Mouse (Mus musculus): ENCODE data around the gene Map3k15. TPM values are rescaled to one million over a fixed set of nuclear protein-coding genes. Genes with fewer than 3 reads are reported as not detected.
A peak's percentile ranks its signal among the peaks of the same experiment; 100 is the strongest.

Gene Map3k15
- polyA plus RNA-seq, 1 experiment from 2014 or later, result 0.18 TPM

- Histone ChIP-seq H3K27ac (ENCODE audit: low read depth, low read length) (no peak overlapping the region), H3K27me3 (replicated peaks; ENCODE audit: control insufficient read depth, insufficient read depth, low read length) (no peaks in the 10 kb centered on the region), H3K4me1 (ENCODE audit: control insufficient read depth, insufficient read depth, low read depth, low read length) (no peaks in the 10 kb centered on the region), H3K36me3 (ENCODE audit: control insufficient read depth, insufficient read depth, low read length) (no peaks in the 10 kb centered on the region), H3K9me3 (ENCODE audit: control insufficient read depth, low read length) (no peaks in the 10 kb centered on the region), H3K4me2 (ENCODE audit: low read length) (no peak overlapping the region), H3K4me3 (ENCODE audit: low read length) (no peak overlapping the region), H3K9ac (ENCODE audit: low read depth, low read length) (no peak overlapping the region)
- 95% methylated on average over 1 of the region's 1 CpGs for WGBS
- no peak for ATAC-seq
These were observed 125.5 kb downstream of the Map3k15 start for GRCm38 (mm10) chrX:160113777-160114176.

GRCm38 (mm10) chrX:160116074-160116473 is 127.8 kb downstream of the Map3k15 start:
- Histone ChIP-seq H3K9ac (ENCODE audit: low read depth, low read length) (no peak overlapping the region), H3K4me3 (ENCODE audit: low read length) (no peak overlapping the region), H3K27me3 (replicated peaks; ENCODE audit: control insufficient read depth, insufficient read depth, low read length) (no peaks in the 10 kb centered on the region), H3K36me3 (ENCODE audit: control insufficient read depth, insufficient read depth, low read length) (peaks cover 2% of the 10 kb centered on the region; the same call in 1 of the 2 replicates), H3K4me2 (ENCODE audit: low read length) (no peak overlapping the region), H3K4me1 (ENCODE audit: control insufficient read depth, insufficient read depth, low read depth, low read length) (no peaks in the 10 kb centered on the region), H3K27ac (ENCODE audit: low read depth, low read length) (no peak overlapping the region), H3K9me3 (ENCODE audit: control insufficient read depth, low read length) (no peaks in the 10 kb centered on the region)
- ATAC-seq, result no peak

GRCm38 (mm10) chrX:160116658-160117057 is 128.4 kb downstream of the Map3k15 start:
- WGBS, result 82% methylated on average over 3 of the region's 3 CpGs
- Histone ChIP-seq H3K9me3 (ENCODE audit: control insufficient read depth, low read length) (no peaks in the 10 kb centered on the region), H3K36me3 (ENCODE audit: control insufficient read depth, insufficient read depth, low read length) (peaks cover 2% of the 10 kb centered on the region; the same call in 1 of the 2 replicates), H3K4me2 (ENCODE audit: low read length) (no peak overlapping the region), H3K27ac (ENCODE audit: low read depth, low read length) (no peak overlapping the region), H3K4me3 (ENCODE audit: low read length) (no peak overlapping the region), H3K27me3 (replicated peaks; ENCODE audit: control insufficient read depth, insufficient read depth, low read length) (no peaks in the 10 kb centered on the region), H3K4me1 (ENCODE audit: control insufficient read depth, insufficient read depth, low read depth, low read length) (no peaks in the 10 kb centered on the region), H3K9ac (ENCODE audit: low read depth, low read length) (no peak overlapping the region)
- ATAC-seq, result peak; percentile 81

- Histone ChIP-seq H3K27ac (ENCODE audit: low read depth, low read length) (no peak overlapping the region), H3K9ac (ENCODE audit: low read depth, low read length) (no peak overlapping the region), H3K4me3 (ENCODE audit: low read length) (no peak overlapping the region), H3K9me3 (ENCODE audit: control insufficient read depth, low read length) (no peaks in the 10 kb centered on the region), H3K4me2 (ENCODE audit: low read length) (no peak overlapping the region), H3K36me3 (ENCODE audit: control insufficient read depth, insufficient read depth, low read length) (peaks cover 2% of the 10 kb centered on the region; the same call in 1 of the 2 replicates), H3K4me1 (ENCODE audit: control insufficient read depth, insufficient read depth, low read depth, low read length) (no peaks in the 10 kb centered on the region), H3K27me3 (replicated peaks; ENCODE audit: control insufficient read depth, insufficient read depth, low read length) (no peaks in the 10 kb centered on the region)
- WGBS, result 85% methylated on average over 11 of the region's 11 CpGs
- no peak for ATAC-seq
These were observed 146.1 kb downstream of the Map3k15 start for GRCm38 (mm10) chrX:160134136-160134843.

GRCm38 (mm10) chrX:160135719-160136118 is 147.5 kb downstream of the Map3k15 start:
- Histone ChIP-seq H3K9ac (ENCODE audit: low read depth, low read length) (no peak overlapping the region), H3K27ac (ENCODE audit: low read depth, low read length) (no peak overlapping the region), H3K27me3 (replicated peaks; ENCODE audit: control insufficient read depth, insufficient read depth, low read length) (no peaks in the 10 kb centered on the region), H3K36me3 (ENCODE audit: control insufficient read depth, insufficient read depth, low read length) (0 out of 2 replicates have a peak, but pooled peaks cover 2% of the 10 kb centered on the region), H3K4me1 (ENCODE audit: control insufficient read depth, insufficient read depth, low read depth, low read length) (no peaks in the 10 kb centered on the region), H3K4me3 (ENCODE audit: low read length) (no peak overlapping the region), H3K4me2 (ENCODE audit: low read length) (peak overlapping the region; percentile 52), H3K9me3 (ENCODE audit: control insufficient read depth, low read length) (no peaks in the 10 kb centered on the region)
- no peak for ATAC-seq
- WGBS, result 27% methylated on average over 6 of the region's 6 CpGs

- Histone ChIP-seq H3K27ac (ENCODE audit: low read depth, low read length) (no peak overlapping the region), H3K4me2 (ENCODE audit: low read length) (peak overlapping the region; percentile 52), H3K9me3 (ENCODE audit: control insufficient read depth, low read length) (no peaks in the 10 kb centered on the region), H3K4me3 (ENCODE audit: low read length) (peak overlapping the region; percentile 23), H3K9ac (ENCODE audit: low read depth, low read length) (no peak overlapping the region), H3K27me3 (replicated peaks; ENCODE audit: control insufficient read depth, insufficient read depth, low read length) (no peaks in the 10 kb centered on the region), H3K4me1 (ENCODE audit: control insufficient read depth, insufficient read depth, low read depth, low read length) (no peaks in the 10 kb centered on the region), H3K36me3 (ENCODE audit: control insufficient read depth, insufficient read depth, low read length) (no peaks in the 10 kb centered on the region)
- WGBS, result 36% methylated on average over 5 of the region's 5 CpGs
- ATAC-seq, result no peak
These were observed 147.9 kb downstream of the Map3k15 start for GRCm38 (mm10) chrX:160136153-160136552.

GRCm38 (mm10) chrX:160137177-160137860 is 149.1 kb downstream of the Map3k15 start:
- Histone ChIP-seq H3K4me2 (ENCODE audit: low read length) (peak overlapping the region; percentile 52), H3K9me3 (ENCODE audit: control insufficient read depth, low read length) (no peaks in the 10 kb centered on the region), H3K4me1 (ENCODE audit: control insufficient read depth, insufficient read depth, low read depth, low read length) (no peaks in the 10 kb centered on the region), H3K27ac (ENCODE audit: low read depth, low read length) (peak overlapping the region; percentile 90), H3K36me3 (ENCODE audit: control insufficient read depth, insufficient read depth, low read length) (no peaks in the 10 kb centered on the region), H3K4me3 (ENCODE audit: low read length) (peak overlapping the region; percentile 63), H3K27me3 (replicated peaks; ENCODE audit: control insufficient read depth, insufficient read depth, low read length) (no peaks in the 10 kb centered on the region), H3K9ac (ENCODE audit: low read depth, low read length) (peak overlapping the region; percentile 76)
- 0 out of 2 replicates have a peak, but pooled peaks have one; percentile 0 for ATAC-seq
- WGBS, result 26% methylated on average over 18 of the region's 18 CpGs

- no peaks in the 10 kb centered on the region for H3K36me3 ChIP-seq (ENCODE audit: control insufficient read depth, insufficient read depth, low read length)
- no peaks in the 10 kb centered on the region for H3K27me3 ChIP-seq (replicated peaks; ENCODE audit: control insufficient read depth, insufficient read depth, low read length)
- peak within 1 kb of the TSS; percentile 63 for H3K4me3 ChIP-seq (ENCODE audit: low read length)
- ATAC-seq, result peak; percentile 99
- H3K9ac ChIP-seq (ENCODE audit: low read depth, low read length), result peak within 1 kb of the TSS; percentile 76
- H3K27ac ChIP-seq (ENCODE audit: low read depth, low read length), result peak within 1 kb of the TSS; percentile 90
- no peaks in the 10 kb centered on the region for H3K9me3 ChIP-seq (ENCODE audit: control insufficient read depth, low read length)
- H3K4me2 ChIP-seq (ENCODE audit: low read length), result peak within 1 kb of the TSS; percentile 54
- 16% methylated on average over 43 of the region's 67 CpGs for WGBS
- no peaks in the 10 kb centered on the region for H3K4me1 ChIP-seq (ENCODE audit: control insufficient read depth, insufficient read depth, low read depth, low read length)
These were observed 149.9 kb downstream of the Map3k15 start, which contains the start of gene Pdha1 for GRCm38 (mm10) chrX:160137861-160138717. Pdha1 (minus strand) TSS chrX:160138413.

GRCm38 (mm10) chrX:160146806-160147205 is 158.6 kb downstream of the Map3k15 start:
- Histone ChIP-seq H3K9me3 (ENCODE audit: control insufficient read depth, low read length) (no peaks in the 10 kb centered on the region), H3K4me3 (ENCODE audit: low read length) (no peak overlapping the region), H3K27ac (ENCODE audit: low read depth, low read length) (no peak overlapping the region), H3K9ac (ENCODE audit: low read depth, low read length) (no peak overlapping the region), H3K27me3 (replicated peaks; ENCODE audit: control insufficient read depth, insufficient read depth, low read length) (no peaks in the 10 kb centered on the region), H3K36me3 (ENCODE audit: control insufficient read depth, insufficient read depth, low read length) (no peaks in the 10 kb centered on the region), H3K4me2 (ENCODE audit: low read length) (no peak overlapping the region), H3K4me1 (ENCODE audit: control insufficient read depth, insufficient read depth, low read depth, low read length) (no peaks in the 10 kb centered on the region)
- ATAC-seq, result no peak
- 77% methylated on average over 4 of the region's 4 CpGs for WGBS

Data from hindbrain, embryonic 16.5 days (tissue).